Mouse (Mus musculus): ENCODE data around the gene Psrc1.

Gene Psrc1

GRCm38 (mm10) chr3:108423844-108424801, 40.5 kb downstream of the Psrc1 start:
- DNase-seq (ENCODE audit: low read depth, low spot score): no peak

GRCm38 (mm10) chr3:108424944-108425623, 41.4 kb downstream of the Psrc1 start:
- DNase-seq (ENCODE audit: low read depth, low spot score): peak; percentile 35

- DNase-seq (ENCODE audit: low read depth, low spot score): no peak
Measured at GRCm38 (mm10) chr3:108425624-108426018, 42.0 kb downstream of the Psrc1 start.

GRCm38 (mm10) chr3:108432542-108433187, 49.0 kb downstream of the Psrc1 start:
- no peak for DNase-seq (ENCODE audit: low read depth, low spot score)

- DNase-seq (ENCODE audit: low read depth, low spot score): peak; percentile 87
Measured at GRCm38 (mm10) chr3:108433188-108433880, 49.7 kb downstream of the Psrc1 start.

- no peak for DNase-seq (ENCODE audit: low read depth, low spot score)
Measured at GRCm38 (mm10) chr3:108433881-108434495, 50.3 kb downstream of the Psrc1 start.

- no peak for DNase-seq (ENCODE audit: low read depth, low spot score)
Measured at GRCm38 (mm10) chr3:108435701-108436379, 52.2 kb downstream of the Psrc1 start.

- DNase-seq (ENCODE audit: low read depth, low spot score): no peak
Measured at GRCm38 (mm10) chr3:108436380-108436714, 52.7 kb downstream of the Psrc1 start.
